Mouse (Mus musculus) megakaryocyte, adult 5-6 weeks (primary cell): ENCODE results near the gene Dars. TPM values are rescaled to one million over a fixed set of nuclear protein-coding genes. Genes with fewer than 3 reads are reported as not detected.
"Not testable (repeated sequence)": the region's sequence is repeated elsewhere in the genome, so short reads cannot be mapped to it uniquely, and the experiment has no call there.

ENCODE experiments used
- ATAC-seq: 2 replicates; pipeline ENCODE4 v1.8.0; 2016; ENCODE audit warnings: mild to moderate bottlenecking, inconsistent platforms; ENCODE audit not compliant: poor library complexity, severe bottlenecking
- total RNA-seq, 2 experiments: library from RNA; stranded (forward) in 1 of 2; stranded (reverse) in 1 of 2; fragments of 153-499, 151-499 nt in 1 of 2; fragments of 221-1000, 200-1000 nt in 1 of 2; gene quantifications; 2 replicates each; pipeline versions ENCODE4 v1.2.3 to v1.2.4; 2015 to 2017

Gene Dars
- total RNA-seq, 2 experiments from 2014 or later: 106 to 150 TPM

DNA sequence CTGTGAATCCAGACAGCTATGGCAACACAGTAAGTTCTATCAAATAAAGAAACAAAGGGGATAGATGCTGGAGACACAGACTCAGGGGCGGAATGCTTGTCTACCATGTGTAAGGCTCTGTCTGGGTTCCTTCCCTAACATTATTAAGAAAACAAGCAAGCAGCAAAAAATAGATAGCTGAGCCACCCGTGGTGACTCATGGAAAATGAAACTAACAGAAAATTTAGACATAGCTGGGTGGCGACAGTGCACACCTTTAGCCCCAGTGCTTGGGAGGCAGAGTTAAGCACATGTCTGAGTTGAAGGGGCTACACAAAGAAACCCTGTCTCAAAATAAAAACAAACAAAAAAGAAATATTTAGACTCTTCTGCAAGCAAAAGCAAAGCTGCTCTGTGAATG lies 59.7 kb downstream of the Dars start:
- peak; percentile 38 for ATAC-seq

DNA sequence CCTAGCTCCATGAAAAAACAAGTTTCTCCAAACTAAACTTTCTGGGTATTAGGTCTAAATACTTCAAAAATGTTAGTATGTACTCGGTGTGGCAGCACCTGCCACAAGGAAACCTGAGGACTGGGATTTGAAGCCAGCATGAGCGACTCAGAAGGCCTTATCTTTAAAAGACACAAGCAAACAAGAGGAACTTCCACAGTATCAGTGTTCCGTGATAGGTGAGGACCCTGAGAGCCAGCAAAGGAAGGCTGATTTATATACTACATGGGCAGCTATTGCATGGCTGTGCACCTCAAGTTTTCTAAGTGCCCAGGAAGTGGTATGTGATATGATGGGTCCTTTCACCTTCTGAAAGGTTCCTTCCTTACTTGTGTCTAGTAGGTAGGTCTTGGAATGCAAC lies 64.1 kb downstream of the Dars start:
- ATAC-seq: no peak

DNA sequence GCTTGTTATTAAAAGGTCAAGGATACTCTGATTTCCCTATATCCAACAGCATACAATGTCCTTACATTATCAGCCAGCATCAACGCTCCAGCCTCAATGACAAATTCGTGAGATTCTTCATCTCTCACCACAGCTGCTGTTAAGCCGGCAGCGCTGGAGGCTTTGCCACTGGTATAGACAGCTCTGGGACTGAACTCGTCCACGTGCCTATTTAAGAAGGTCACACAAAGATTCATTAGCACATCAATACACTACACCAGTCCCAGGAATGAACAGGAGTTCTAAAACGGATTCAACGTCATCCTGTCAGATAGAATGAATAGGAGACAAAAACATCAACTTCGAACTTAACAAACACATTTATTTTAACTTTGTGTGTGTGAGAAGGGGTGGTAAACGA lies 72.9 kb downstream of the Dars start:
- no peak for ATAC-seq

DNA sequence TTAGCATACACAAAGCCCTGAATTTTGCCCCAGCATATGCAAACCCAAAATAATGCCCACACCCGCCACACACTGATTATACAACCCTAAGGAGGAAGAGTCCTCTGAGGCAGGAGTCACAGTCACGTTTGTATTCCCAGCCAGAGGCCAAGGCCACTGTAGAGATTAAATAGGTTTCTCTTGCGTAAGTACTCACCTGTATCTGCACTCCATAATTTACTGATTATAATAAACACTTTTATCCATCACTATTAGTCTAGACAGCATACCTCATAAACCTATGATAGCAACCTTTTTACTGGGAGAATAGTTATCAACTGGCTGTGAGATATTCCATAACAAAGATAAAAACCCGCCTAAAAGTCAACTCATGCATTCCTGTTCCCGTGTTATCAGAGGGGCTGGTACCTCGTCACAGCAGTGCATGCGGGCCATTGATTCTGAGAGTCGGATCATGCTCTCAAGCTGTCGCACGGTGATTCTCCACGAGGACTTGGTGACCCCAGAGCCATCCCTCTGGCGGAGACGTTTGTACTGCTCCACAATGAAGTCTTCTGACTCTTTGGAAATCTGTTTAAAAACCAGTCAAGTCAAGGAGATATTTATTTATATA lies 79.4 kb downstream of the Dars start:
- ATAC-seq: no peak

DNA sequence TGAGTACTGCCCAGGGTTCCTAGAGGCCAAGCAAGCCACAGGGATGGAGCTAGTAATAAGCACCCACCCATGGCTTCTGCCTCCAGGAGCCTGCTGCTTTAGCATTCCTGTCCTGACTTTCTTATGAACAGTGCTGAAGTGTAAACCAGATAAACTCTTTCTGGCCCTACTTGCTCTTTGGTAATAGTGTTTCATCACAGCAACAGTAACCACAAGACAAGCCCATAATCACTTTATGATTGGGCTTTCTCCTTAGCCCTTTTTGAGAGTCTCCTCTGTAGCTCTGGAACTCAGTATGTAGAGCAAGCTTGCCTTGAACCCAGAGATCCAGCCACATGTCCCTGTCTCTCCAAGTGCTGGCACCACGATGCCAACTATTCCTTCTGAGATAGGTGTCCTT lies 86.9 kb downstream of the Dars start:
- ATAC-seq: peak; percentile 80

DNA sequence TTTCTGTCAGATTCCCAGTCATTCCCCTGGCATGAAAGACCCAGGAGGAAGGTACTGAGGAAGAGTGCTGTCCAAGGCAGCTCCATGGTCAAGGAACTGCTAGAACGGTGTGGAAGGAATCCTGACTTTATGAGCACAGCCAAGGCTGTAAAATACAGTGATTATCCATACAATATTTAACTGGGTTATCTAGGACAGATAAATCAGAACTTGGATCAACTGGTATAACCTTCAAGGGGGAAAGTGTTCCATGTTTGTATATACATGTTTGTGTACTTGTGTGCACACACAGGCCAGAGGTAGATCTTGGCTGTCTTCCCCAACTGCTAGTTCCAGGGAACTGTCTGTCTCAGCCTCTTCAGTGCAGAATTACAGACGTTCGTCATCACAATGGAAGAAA lies 89.0 kb downstream of the Dars start, which contains the start of gene Lct:
Gene Lct (minus strand): TSS at position 101 of the 400 bp plus-strand sequence.
- no peak for ATAC-seq

DNA sequence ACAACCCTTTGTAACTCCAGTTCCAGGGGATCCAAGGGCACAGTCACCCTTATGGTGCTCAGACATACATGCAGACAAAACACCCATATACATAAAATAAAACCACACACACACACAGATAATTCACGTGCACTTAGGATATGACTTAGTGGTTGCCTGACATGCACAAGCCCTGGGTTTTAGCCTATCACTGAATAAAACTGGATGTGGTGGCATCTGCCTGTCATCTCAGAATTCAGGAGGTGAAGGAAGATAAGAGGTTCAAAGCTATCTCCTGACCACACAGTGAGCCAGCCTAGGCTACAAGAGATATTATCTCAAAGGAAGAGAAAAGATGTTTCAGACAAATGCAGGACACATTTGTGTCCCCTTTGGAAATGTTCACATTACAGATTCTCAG lies 90.0 kb downstream of the Dars start:
- ATAC-seq: no peak

DNA sequence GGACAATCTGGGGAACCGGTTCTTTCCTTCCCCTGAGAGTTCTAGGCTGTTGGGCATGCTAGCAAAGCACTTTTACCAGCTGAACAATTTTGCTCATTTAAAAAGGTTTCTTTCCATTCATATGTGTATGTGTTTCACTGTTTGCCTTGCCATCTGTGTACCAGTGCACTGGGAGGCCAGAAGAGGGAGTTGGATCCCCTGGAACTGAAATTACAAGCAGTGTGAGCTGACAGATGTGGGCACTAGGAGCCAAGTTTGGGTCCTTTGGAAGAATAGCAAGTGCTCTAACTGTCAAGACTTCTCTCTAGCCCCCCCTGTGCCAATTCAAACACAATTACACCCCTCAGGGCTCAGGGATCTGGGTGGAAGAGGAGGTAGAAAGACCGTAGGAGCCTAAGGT lies 92.4 kb downstream of the Dars start:
- no peak for ATAC-seq

DNA sequence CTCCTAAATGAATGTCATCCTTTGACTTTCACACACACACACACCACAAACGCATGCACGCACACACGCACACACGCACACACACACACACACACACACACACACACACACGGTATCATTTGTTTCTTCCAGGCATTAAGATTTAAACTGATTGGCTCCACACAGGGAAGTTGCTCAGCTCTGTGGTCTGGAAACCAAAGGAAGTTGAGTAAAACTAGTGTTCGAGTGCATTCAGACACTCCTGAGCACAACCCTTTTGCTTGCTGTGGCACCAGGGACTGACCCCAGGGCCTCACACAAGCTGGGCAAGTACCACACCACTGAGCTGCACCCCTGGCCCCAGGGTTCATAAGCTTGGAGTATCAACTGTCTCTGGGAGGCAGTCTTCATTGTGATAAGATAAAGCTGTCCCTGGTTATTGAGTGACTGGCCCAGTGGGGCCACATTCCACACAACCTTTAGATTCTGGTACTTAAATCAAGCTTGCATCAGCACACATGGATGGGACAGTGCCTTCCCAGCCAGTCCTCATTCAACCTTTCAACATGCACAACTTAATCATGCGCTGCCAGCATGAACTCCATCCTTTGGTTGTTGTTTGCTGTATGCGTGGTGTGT lies 94.0 kb downstream of the Dars start:
- peak; percentile 94 for ATAC-seq

DNA sequence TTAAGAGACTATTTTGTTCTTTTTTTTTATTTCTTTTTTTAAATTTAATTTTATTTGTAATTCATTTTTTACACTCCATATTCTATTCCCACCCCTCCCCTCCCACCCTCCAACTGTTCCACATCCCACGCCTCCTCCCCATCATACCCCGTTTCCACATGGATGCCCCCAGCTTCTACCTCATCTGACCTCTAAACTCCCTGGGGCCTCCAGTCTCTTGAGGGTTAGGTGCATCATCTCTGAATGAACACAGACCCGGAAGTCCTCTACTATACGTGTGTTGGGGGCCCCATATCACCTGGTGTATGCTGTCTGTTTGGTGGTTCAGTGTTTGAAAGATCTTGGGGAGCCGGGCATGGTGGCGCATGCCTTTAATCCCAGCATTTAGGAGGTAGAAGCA lies 97.9 kb downstream of the Dars start:
- not testable (repeated sequence) for ATAC-seq

DNA sequence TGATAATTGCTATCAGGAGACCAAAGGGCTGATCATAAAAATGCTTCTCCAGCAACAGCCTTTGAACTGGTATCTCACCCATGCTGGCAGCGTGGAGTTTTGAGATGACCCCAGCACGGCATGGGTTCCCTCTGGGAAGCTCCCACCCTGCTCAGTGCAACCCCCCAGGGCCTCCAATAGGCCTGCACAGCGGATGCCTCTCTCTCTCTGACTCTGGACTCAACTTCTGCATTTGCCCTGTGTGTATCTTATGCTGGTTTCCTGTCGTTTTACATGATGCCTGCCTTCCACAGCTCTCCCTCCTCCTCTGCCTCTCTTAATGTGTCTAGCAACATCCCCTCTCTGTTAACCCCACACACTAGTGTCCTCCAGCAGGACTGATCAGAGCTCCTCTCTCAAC lies 102.5 kb downstream of the Dars start:
- peak; percentile 92 for ATAC-seq

Other genes with a start within 250 kb of the Dars start
- gene Ubxn4, start 173.4 kb downstream of the Dars start, total RNA-seq (2015): 41.6 and 45.3 TPM in 2 replicates
- 92.8 and 130 TPM in 2 replicates for gene Ubxn4, start 173.4 kb downstream of the Dars start, total RNA-seq (2017)
- 0.57 and 0.80 TPM in 2 replicates for gene Lct, start 89.0 kb downstream of the Dars start, total RNA-seq (2015)
- 0.59 and 0.77 TPM in 2 replicates for gene Lct, start 89.0 kb downstream of the Dars start, total RNA-seq (2017)
- gene Mcm6, start 57.7 kb downstream of the Dars start, total RNA-seq (2015): 143 and 147 TPM in 2 replicates
- 205 and 215 TPM in 2 replicates for gene Mcm6, start 57.7 kb downstream of the Dars start, total RNA-seq (2017)
- gene Cxcr4, start 174.9 kb upstream of the Dars start, total RNA-seq (2015): 507 and 516 TPM in 2 replicates
- gene Cxcr4, start 174.9 kb upstream of the Dars start, total RNA-seq (2017): 307 and 321 TPM in 2 replicates